Mouse (Mus musculus): ENCODE data around the gene Ankrd9.

Ankrd9 gene

DNA sequence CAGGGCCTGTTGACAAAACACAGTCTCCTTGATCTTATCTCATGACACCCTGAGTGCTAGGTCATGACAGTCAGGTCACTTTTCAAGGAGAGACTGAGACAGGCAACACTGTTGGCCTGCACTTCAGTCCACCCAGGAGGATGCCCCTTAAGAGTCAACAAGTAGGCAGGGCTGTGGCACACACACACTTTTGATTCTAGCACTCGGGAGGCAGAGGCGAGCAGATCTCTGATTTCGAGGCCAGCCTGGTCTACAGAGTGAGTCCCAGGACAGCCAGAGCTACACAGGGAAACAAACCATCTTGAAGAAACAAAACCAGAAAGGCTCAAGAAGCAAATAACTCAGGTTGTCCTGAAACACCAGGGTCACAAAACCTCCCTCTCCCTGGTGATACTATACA, 10.6 kb upstream of the Ankrd9 start:
- DNase-seq: no peak

- DNase-seq: no peak
These were observed 7.9 kb upstream of the Ankrd9 start for GRCm38 (mm10) chr12:110986536-110987425.

DNA sequence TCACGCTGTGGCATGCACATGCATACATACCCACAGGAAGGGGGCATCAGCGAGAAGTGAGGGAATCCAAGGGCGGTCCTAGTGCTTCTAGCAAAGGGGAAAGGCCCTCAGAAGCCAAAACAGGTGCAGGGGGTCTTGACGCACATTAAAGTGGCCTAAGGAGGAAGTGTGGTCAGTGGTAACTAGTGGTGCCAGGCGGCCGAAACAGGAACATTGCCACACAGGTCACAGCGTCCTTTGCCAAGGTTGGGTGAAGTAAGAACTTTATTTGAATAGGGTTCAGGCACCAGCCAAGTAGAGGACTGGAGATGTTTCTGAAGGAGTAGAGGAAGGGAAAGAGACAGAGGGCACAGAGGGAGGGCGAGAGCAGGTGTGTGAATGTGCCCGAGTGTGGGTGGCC, 6.3 kb upstream of the Ankrd9 start:
- DNase-seq: no peak

DNA sequence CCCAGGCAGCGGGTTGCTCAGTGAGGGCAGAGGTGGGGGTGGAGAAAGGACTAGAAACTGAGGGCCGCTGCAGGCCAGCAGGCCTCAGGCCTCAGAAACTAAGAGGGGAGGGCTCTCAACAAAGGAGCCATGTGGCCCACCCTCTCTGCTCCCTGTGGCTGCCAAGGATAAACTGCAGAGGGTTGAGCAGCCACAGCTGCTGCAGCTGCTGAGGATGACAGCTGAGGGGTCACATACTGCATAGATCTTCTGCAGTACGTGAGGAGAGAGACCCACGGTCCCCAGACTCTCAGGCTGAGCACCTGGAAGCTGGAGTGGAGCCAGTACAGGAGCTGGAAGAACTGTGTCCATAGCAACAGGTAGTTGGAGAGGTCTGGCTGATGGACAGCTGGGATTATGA, 5.8 kb upstream of the Ankrd9 start:
- no peak for DNase-seq

- no peak for DNase-seq
These were observed 4.9 kb upstream of the Ankrd9 start for GRCm38 (mm10) chr12:110983714-110984113.

GRCm38 (mm10) chr12:110983083-110983482, 4.2 kb upstream of the Ankrd9 start:
- DNase-seq: no peak

DNA sequence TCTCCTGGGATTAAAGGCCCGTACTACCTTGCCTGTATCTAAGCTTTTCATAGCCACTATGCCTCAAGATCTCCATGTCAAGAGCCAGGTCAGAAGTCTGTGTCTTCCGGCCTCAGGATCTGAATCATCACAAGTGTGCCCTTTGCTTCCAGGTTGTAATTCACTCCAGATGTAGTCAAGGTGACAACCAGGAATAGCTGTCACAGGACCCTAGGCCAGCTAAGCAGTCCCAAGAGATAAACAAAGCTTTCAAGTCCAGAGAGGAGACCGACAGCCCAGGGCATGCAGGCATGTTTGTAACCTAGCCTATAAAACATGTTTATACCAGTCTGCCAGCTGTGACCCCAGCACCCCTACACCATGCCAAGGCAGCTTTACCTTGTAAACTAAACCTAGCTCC, 2.9 kb upstream of the Ankrd9 start:
- DNase-seq: no peak

- DNase-seq: no peak
These were observed 968 bp upstream of the Ankrd9 start for GRCm38 (mm10) chr12:110979808-110980207.

DNA sequence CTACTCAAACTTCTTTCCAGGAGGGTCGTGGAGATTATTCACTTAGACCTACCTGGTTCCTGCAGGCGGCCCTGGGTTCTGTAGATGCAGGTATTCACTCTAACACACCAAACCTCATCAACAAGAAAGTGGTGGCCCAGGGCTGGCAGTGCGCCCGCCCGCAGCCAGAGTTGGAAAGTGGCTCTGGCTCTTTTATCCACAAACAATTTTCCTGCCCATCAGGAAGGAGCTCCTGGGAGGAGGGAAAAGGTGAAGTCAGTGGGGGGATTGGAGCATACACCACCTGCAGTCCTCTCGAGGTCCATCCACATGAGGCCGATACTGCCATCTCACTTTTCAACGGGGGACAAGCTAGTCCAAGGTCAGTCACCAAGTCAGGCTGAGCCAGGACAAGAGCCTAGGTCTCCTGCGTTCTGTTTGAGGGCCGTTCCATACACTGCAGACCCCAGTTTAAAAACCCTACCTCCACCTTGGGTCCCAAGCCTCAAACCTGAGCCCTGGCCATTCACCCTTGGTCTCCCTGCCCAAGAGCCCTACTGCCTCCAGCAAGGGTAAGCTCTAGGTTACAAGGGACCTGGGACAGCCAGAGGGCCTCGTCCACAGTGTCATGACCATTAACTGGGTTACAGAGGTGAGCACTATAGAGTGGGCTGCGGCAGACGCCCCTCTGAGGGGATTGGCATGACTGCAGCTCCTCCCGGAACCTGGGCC, 789 bp downstream of the Ankrd9 start:
- no peak for DNase-seq

GRCm38 (mm10) chr12:110977345-110977733, 1.5 kb downstream of the Ankrd9 start:
- DNase-seq: no peak

DNA sequence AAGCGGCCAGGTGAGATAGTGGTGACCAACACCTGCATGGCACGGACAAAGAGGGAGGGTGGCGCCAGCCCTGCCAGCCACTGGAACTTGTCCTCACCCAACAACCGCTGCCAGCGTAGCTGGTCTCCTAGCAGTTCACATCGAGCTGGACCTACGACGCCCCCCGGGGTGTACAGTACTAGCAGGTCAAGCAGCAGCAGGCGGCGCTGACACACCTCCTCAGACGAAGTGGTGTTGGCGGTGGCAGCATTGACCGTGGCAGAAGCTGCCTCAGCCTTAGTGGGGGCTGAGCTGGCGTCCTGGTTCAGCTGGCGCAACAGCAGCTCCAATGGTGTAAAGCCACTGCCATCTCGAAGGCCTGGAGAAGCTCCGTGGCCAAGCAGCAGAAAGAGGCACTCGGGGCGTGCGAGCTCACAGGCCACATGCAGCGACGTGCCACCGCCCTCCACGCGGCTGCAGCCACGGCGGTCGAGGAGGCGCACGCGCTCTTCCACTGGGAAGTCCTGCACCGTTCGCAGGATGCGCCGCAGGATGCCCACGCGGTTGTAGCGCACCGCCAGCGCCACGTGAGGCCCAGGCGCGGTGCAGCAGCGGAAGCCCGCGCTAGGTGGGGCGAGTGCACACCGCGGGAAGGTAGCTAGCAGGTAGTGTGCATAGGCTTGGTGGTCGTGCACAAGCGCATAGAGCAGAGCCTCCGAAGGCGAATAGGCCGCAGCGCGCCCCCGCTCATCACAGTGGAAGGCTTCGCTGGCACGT, 2.1 kb downstream of the Ankrd9 start:
- no peak for DNase-seq

GRCm38 (mm10) chr12:110975838-110976468, 2.9 kb downstream of the Ankrd9 start:
- DNase-seq: no peak

DNA sequence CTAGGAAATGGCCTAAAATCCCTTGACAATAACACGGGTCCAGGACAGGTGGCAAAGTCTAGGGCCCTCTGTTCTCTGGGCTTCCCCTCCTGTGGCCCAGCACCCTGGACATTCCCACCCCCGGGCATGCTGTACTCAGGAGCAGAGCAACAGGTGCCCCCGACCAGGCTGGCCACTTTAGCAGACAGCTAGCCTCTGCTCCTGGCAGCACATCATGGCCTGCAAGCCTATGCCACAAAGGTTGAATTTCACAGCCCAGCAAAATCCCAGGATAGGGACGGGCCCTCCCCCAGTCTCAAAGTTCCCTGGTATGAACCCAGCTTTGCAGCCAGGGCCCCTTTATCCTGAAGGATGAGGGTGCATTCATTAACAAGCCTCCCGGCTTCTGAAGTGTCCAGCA, 3.5 kb downstream of the Ankrd9 start:
- no peak for DNase-seq

DNA sequence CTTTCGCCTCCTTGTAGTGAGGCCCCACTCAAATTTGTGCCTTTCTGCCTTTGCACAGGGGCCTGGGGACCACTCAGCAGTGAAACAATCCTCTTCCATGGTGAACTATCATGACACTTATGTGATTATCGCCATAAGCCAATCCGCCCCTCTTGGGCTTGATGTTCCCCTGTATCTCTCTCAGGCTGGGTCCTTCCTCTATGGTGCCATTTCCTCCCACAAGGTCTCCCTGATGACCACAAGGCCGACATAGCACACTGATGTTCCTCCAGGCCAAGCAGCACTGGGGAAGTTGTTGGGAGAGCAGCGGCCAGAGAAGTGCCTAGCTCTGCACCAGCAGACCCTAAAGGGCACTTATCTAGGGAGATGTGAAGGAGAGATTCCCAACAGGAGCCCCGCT, 4.1 kb downstream of the Ankrd9 start:
- no peak for DNase-seq

- DNase-seq: no peak
These were observed 4.5 kb downstream of the Ankrd9 start for GRCm38 (mm10) chr12:110974295-110974694.

DNA sequence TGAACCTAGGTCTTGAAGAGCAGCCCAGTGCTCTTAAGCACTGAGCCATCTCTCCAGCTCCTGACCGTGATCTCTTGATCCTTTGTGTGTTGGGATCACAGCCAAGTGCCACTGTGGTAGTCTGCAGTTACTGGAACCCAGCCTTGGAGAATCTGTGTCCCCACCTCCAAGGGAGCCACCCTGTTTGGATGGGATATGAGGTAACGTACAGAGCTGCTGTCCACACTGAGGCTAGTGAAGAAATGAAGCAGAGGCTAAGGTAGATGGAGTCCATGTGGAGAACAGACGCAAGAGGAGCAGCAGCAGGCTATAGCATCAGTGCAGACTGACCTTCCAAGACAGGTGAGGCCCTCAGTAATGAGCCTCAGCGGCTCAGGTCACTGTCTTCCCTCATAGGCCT, 5.0 kb downstream of the Ankrd9 start:
- no peak for DNase-seq

DNA sequence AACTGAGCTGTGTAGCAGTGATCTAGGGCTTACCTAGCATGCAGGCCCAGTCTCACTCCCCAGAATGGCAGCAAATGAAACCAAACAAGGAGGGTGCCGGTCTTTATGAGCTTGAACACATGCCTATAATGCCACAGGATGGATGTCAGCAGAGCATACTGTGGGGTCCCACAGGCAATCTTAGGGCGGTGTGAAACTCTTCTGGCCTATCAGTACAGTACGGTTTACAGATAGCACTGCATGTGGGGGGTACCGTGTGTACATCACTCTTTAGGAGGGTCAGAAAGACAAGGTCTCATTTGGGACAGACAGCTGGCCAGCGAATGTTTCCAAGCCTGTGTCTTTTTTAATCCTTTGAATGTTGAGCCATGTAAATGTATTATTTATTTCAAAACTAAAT, 6.9 kb downstream of the Ankrd9 start:
- no peak for DNase-seq

DNA sequence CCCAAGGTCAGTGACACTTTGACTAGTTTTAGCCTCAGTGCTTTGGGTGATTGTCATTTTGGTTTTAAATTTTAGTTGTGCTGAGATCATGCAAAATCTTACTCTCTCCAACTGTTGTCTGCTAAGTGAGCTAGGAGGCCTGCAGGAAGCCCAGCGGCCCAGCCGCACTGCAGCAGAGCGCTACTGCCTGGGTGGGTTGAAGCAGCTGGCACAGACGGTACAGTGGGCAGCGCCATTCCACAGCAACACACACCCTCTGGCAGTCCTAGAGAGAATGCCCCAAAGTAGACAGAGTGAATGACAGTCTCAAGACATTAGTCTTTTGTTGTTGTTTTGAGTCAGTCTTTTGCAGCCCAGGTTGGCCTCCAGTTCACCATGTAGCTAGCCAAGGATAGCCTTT, 8.4 kb downstream of the Ankrd9 start:
- DNase-seq: no peak

DNA sequence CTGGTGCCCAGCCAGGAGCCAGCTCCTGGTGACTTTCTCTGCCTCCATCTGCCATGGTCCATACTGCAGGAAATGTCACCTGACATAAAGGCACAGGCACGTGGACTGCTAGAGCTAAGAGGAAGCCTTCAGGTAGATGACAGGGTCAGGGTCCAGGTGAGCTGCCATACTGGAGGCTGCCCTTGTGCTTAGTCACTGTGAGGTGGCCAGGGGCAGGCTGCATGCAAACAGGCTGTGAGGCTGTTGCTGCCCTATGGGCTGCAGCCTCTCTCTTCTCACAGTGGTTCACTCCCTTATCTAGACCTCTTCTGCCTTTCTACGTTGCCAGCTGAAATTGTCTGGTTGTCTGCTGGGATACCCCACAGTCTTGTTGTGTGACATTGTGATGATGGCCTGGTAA, 11.7 kb downstream of the Ankrd9 start:
- DNase-seq: no peak

- no peak for DNase-seq
These were observed 12.8 kb downstream of the Ankrd9 start for GRCm38 (mm10) chr12:110966079-110966478.

- DNase-seq: no peak
These were observed 13.3 kb downstream of the Ankrd9 start for GRCm38 (mm10) chr12:110965500-110965899.

DNA sequence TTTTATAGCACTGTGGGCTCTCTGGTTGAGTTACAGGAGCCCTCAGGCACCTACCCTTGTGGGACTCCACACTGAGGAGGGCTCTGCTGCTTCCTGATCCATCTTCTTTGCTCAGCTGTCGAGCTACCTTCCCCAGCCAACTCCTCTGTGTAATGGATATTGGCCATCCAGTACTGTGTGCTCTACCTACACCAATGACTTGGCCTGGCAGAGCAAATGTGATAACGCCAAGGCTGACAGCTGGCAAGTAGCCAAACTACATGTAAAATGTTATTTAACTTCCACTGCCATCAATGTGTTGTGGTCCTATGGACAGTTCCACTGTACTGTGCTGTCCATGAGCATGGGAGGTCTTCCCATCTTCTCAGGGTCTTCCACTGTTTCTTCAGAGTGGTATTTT, 16.9 kb downstream of the Ankrd9 start:
- DNase-seq: no peak

DNA sequence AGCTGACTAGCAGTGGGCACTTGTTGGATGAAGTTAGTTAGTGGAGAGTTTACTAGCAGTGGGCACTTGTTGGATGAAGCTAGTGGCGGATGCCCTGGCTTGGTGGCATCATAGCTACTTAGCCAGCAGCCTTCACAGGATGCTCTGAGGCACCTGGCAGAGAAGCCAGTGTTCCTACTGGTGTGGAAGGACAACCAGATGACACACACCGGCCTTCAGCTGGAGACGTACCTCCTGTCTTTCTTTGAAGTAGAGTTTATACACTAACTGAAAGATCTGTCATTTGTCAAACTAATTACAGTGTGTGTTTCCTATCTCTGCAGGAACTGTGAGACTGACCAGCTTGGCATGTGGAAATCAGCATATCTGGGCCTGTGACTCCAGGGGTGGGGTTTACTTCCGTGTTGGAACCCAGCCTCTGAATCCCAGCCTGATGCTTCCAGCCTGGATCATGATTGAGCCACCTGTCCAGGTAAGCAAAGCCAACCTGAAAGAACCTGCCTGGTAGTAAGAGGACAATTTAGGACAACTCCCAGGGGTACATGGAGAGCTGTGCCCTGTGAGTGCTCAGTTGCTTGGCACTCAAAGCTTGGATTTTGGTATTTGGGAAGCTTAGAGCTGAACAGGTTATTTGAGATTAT, 24.4 kb downstream of the Ankrd9 start:
- no peak for DNase-seq
